Mouse (Mus musculus) lung, postnatal 0 days (tissue): ENCODE data around the gene Mdm2. TPM values are rescaled to one million over a fixed set of nuclear protein-coding genes. Genes with fewer than 3 reads are reported as not detected.

Experiments
- ATAC-seq: fragments of 200-750 bp; cut with Nextera tagmentation; 2 replicates; pipeline ENCODE4 v1.8.0; 2017; ENCODE audit warnings: moderate library complexity
- DNase-seq: peaks from one replicate; pipeline ENCODE4 v3.0.0-alpha.2; 2016; ENCODE audit warnings: low spot score
- H3K27ac ChIP-seq: fragments of 300-500 bp; sonication (generic); 2 replicates; pipeline ENCODE4 v1.5.1; 2014; ENCODE audit warnings: antibody characterized with exemption, mild to moderate bottlenecking, low read length, mixed read lengths
- H3K27me3 ChIP-seq: fragments of 300-500 bp; sonication (generic); replicated peaks from 2 replicates; pipeline ENCODE4 v1.6.1; 2014; ENCODE audit warnings: low read length, mixed read lengths; ENCODE audit not compliant: insufficient read depth
- H3K36me3 ChIP-seq: fragments of 300-500 bp; sonication (generic); 2 replicates; pipeline ENCODE4 v1.6.1; 2014; ENCODE audit warnings: low read length, mixed read lengths; ENCODE audit not compliant: insufficient read depth
- H3K4me1 ChIP-seq: fragments of 300-500 bp; sonication (generic); 2 replicates; pipeline ENCODE4 v1.6.1; 2014; ENCODE audit warnings: antibody characterized with exemption, low read depth, low read length, mixed read lengths; ENCODE audit not compliant: insufficient read depth
- H3K4me2 ChIP-seq: fragments of 300-500 bp; sonication (generic); replicated peaks from 2 replicates; pipeline ENCODE4 v1.6.1; 2014; ENCODE audit warnings: low read depth, mild to moderate bottlenecking, low read length, moderate library complexity, mixed read lengths
- H3K4me3 ChIP-seq: fragments of 300-500 bp; sonication (generic); 2 replicates; pipeline ENCODE4 v1.5.1; 2014; ENCODE audit warnings: low read depth, low read length
- H3K9ac ChIP-seq: fragments of 300-500 bp; sonication (generic); replicated peaks from 2 replicates; pipeline ENCODE4 v1.6.1; 2014; ENCODE audit warnings: low read depth, mild to moderate bottlenecking
- H3K9me3 ChIP-seq: fragments of 300-500 bp; sonication (generic); 2 replicates; pipeline ENCODE4 v1.6.1; 2016; ENCODE audit warnings: low read length, mixed read lengths
- CTCF ChIP-seq: IDR thresholded peaks from 2 replicates; pipeline ENCODE4 v1.5.1; 2016; ENCODE audit warnings: antibody characterized with exemption, mild to moderate bottlenecking
- EP300 ChIP-seq: IDR thresholded peaks from 2 replicates; pipeline ENCODE4 v1.6.1; 2016; ENCODE audit warnings: antibody characterized with exemption, mild to moderate bottlenecking, control low read depth
- WGBS: fragments of 180-500 bp; shearing (Covaris S2); extraction: QIAGEN DNeasy Blood & Tissue Kit; methylation state at CpG from one replicate; pipeline ENCODE4 v1.1.7; 2014; 5-methylcytosine and 5-hydroxymethylcytosine counted together
- polyA plus RNA-seq: library from polyadenylated mRNA; unstranded; fragments of >200 nt; fragmentation: Nextera tagmentation; extraction: Ambion mirVana; gene quantifications from 2 replicates; pipeline ENCODE4 v1.2.1, GENCODE M21; 2015

Mdm2 gene
- polyA plus RNA-seq, 1 experiment from 2014 or later: 22.7 TPM

DNA sequence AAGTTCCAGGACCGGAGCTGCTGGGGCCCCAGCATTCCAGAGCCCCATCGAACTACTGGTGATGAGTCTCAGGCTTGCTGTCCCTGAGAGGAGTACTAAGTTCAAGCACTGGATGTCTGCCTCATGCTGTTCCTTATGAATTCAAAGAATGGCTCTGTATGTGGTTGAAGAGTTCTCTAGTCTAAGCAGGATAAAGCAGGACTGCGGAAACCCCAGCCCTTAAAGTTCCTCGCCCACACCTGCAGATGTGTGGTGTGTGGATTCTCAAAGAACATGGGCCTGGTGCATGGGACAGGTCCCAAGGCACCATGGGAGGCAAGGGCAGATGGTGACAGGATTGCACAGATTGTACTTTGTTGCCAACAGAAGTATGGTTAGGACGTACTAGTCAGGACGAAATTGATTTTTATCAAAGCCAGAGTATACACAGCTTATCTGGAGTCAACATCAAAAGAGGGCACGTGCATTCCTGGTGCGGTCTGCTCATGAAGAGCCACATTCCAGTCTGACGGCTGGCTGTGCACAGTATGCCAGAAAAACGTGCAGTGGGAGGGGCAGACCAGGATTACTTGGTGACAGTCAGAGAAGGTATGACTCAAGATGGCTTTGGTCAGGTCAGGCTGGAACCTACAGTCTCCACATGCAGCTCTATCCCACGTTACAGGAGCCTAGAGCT, 18.7 kb upstream of the Mdm2 start:
- 30% methylated on average over 11 of the region's 11 CpGs for WGBS
- peak; percentile 91 for DNase-seq
- Histone ChIP-seq H3K27me3 (no peaks in the 10 kb centered on the region), H3K4me2 (no peak overlapping the region), H3K27ac (peak overlapping the region; percentile 85), H3K9ac (no peak overlapping the region), H3K4me1 (no peaks in the 10 kb centered on the region), H3K9me3 (no peaks in the 10 kb centered on the region), H3K36me3 (no peaks in the 10 kb centered on the region), H3K4me3 (no peak overlapping the region)
- TF ChIP-seq CTCF (no peak), EP300 (peak; percentile 99)
- peak; percentile 88 for ATAC-seq

- no peaks in the 10 kb centered on the region for H3K27me3 ChIP-seq
- no peak for ATAC-seq
- TF ChIP-seq CTCF: no peak
- TF ChIP-seq EP300: no peak
- no peak overlapping the region for H3K9ac ChIP-seq
- no peaks in the 10 kb centered on the region for H3K9me3 ChIP-seq
- no peak overlapping the region for H3K4me2 ChIP-seq
- DNase-seq: no peak
- WGBS: 82% methylated on average over 5 of the region's 5 CpGs
- H3K27ac ChIP-seq: peak overlapping the region; percentile 85
- H3K36me3 ChIP-seq: no peaks in the 10 kb centered on the region
- H3K4me1 ChIP-seq: no peaks in the 10 kb centered on the region
- H3K4me3 ChIP-seq: no peak overlapping the region
Measured at GRCm38 (mm10) chr10:117728574-117728973, 18.0 kb upstream of the Mdm2 start.

DNA sequence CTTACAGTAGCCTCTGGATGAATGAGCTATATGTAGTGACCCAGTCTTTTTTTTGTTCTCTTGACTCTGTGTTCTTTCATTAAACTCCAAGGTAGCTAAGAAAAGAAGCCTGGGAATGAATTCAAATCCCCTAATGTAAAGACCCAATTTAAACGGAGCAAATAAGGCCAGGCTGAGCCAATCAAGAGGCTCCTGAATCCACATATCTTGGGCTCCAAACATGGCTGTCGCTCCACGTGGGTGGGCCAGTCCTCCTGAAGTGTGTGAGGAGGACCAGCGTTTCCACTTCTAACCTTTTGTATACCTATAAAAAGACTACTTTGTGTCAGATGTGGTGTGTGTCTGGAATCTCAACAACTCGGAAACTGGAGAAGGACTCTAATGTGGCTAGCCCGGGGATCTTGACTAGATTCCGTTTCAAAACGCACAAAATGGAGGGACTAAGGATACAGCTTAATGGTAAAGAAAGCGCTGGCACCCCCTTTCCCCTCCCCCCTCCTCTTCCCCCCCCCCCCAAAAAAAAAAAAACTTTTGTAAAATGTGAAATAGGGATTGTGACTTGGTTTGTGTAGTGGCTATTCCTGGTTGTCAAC, 17.1 kb upstream of the Mdm2 start:
- TF ChIP-seq CTCF: no peak
- no peak for TF ChIP-seq EP300
- 57% methylated on average over 9 of the region's 9 CpGs for WGBS
- H3K9me3 ChIP-seq: no peaks in the 10 kb centered on the region
- no peak overlapping the region for H3K4me3 ChIP-seq
- no peak overlapping the region for H3K9ac ChIP-seq
- no peak overlapping the region for H3K27ac ChIP-seq
- ATAC-seq (no peak), DNase-seq (no peak)
- H3K4me2 ChIP-seq: no peak overlapping the region
- H3K27me3 ChIP-seq: no peaks in the 10 kb centered on the region
- no peaks in the 10 kb centered on the region for H3K36me3 ChIP-seq
- no peaks in the 10 kb centered on the region for H3K4me1 ChIP-seq

GRCm38 (mm10) chr10:117726888-117727385, 16.4 kb upstream of the Mdm2 start:
- DNase-seq: no peak
- Histone ChIP-seq H3K4me2 (no peak overlapping the region), H3K4me1 (no peaks in the 10 kb centered on the region), H3K4me3 (no peak overlapping the region), H3K9me3 (no peaks in the 10 kb centered on the region), H3K27ac (no peak overlapping the region), H3K36me3 (no peaks in the 10 kb centered on the region), H3K9ac (no peak overlapping the region), H3K27me3 (no peaks in the 10 kb centered on the region)
- 96% methylated on average over 4 of the region's 4 CpGs for WGBS
- TF ChIP-seq CTCF (no peak), EP300 (no peak)
- no peak for ATAC-seq

GRCm38 (mm10) chr10:117726350-117726749, 15.8 kb upstream of the Mdm2 start:
- no peaks in the 10 kb centered on the region for H3K9me3 ChIP-seq
- no peaks in the 10 kb centered on the region for H3K4me1 ChIP-seq
- ATAC-seq (no peak), DNase-seq (no peak)
- WGBS: 85% methylated on average over 4 of the region's 4 CpGs
- no peaks in the 10 kb centered on the region for H3K27me3 ChIP-seq
- no peak for TF ChIP-seq CTCF
- TF ChIP-seq EP300: no peak
- no peaks in the 10 kb centered on the region for H3K36me3 ChIP-seq
- H3K9ac ChIP-seq: no peak overlapping the region
- no peak overlapping the region for H3K27ac ChIP-seq
- no peak overlapping the region for H3K4me2 ChIP-seq
- H3K4me3 ChIP-seq: no peak overlapping the region

GRCm38 (mm10) chr10:117725671-117726070, 15.1 kb upstream of the Mdm2 start:
- Histone ChIP-seq H3K4me2 (no peak overlapping the region), H3K9me3 (no peaks in the 10 kb centered on the region), H3K9ac (no peak overlapping the region), H3K27ac (no peak overlapping the region), H3K27me3 (no peaks in the 10 kb centered on the region), H3K4me3 (no peak overlapping the region), H3K4me1 (no peaks in the 10 kb centered on the region), H3K36me3 (no peaks in the 10 kb centered on the region)
- DNase-seq: no peak
- TF ChIP-seq EP300 (no peak), CTCF (no peak)
- 69% methylated on average over 7 of the region's 7 CpGs for WGBS
- ATAC-seq: no peak
